Comparison of ENCODE assay signal across 8 mouse cellular contexts in the genomic region with DNA sequence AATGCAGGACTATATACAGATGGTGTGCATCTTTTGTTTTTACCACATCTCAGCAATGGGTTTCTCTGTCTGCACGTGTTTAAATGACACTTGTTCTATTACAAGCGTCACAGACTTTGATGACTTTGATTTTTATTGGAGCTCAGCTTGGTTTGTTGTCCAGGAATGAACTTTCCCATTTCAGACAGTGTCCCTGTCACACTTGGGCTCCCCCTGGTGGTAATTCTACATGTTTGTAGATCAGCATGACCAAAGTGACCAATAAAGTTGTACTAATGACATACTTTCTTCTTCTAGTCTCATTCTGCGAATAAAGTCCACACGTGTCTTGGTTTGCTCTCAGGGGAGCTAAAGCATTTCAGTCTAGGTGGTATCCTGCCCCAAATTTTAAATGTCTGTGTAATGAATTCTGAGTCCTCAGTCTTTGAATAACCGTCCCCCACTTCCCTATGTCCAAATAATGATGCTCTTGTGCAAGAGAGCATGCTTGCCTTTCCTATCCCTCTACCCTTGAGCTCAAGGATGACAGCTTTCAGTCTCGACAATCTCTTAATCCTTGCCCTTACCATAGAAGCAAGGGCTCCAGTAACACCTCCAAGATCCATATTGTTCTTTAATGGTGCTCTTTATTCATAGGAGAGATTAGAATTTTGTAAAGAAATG. TPM values are rescaled to one million over a fixed set of nuclear protein-coding genes. Genes with fewer than 3 reads are reported as not detected.
DNase-seq lines count a peak whose midpoint lies in the region; ATAC-seq and TF ChIP-seq lines count a peak whose summit lies in the region.

No protein-coding gene starts in this region.

- H3K27ac ChIP-seq in left cerebral cortex, adult 2 months = no peak overlapping the region

- ATAC-seq in CD4-positive, CD25-positive, alpha-beta regulatory T cell, adult 4 months = no peak
- peak; percentile 74; the same call in 1 of the 2 replicates for ATAC-seq in erythroblast, adult 5-6 weeks (replicated peaks; ENCODE audit: low FRiP score, poor library complexity, severe bottlenecking)

- DNase-seq in CD4-positive, CD25-positive, alpha-beta regulatory T cell, adult 2 months (ENCODE audit: low read depth, low spot score) = peak; percentile 59
- peak in 1 of 2 experiments; percentile 20 for DNase-seq in left cerebral cortex, adult 2 months (ENCODE audit: extremely low spot score in 1 of 2, low spot score in 2 of 2)
- DNase-seq in left cerebral cortex, postnatal 36 days (ENCODE audit: low spot score in 2 of 2) = no peak
- peak; percentile 69 for DNase-seq in adrenal gland, postnatal 10 days
- DNase-seq in left cerebral cortex, postnatal 4 days = peak; percentile 46
- DNase-seq in retina, postnatal 7 days (ENCODE audit: low read depth, low spot score) = peak; percentile 49

- H3K4me3 ChIP-seq in left cerebral cortex, adult 2 months = no peak overlapping the region

- intact Hi-C loops in left cerebral cortex, adult 2 months (cut with DNase I) = loop anchor here (10.0 kb wide), 1 partner anchor 136 kb away; a partner anchor contains a TSS
- intact Hi-C loops in left cerebral cortex, postnatal 36 days (cut with DNase I) = no loop called here
- intact Hi-C loops in left cerebral cortex, postnatal 4 days (cut with DNase I) = loop anchor here (10.0 kb wide), 1 partner anchor 136 kb away; a partner anchor contains a TSS

- peak; percentile 77 for TF ChIP-seq CTCF in left cerebral cortex, adult 2 months (IDR thresholded peaks at IDR 0.05)

RNA-seq across cellular contexts. Expression of a gene that starts 1.9 kb away (rescaled TPM):
- not detected for polyA plus RNA-seq in CD4-positive, CD25-positive, alpha-beta regulatory T cell, adult 4 months (2017; shearing (Covaris generic))
- total RNA-seq in left cerebral cortex, adult 2 months (2021) = not detected
- total RNA-seq in left cerebral cortex, postnatal 36 days (2021) = not detected
- not detected for total RNA-seq in adrenal gland, postnatal 10 days (2021)
- not detected in 2 replicates for total RNA-seq in erythroblast, adult 5-6 weeks (2015; ENCODE audit: low replicate concordance)
- not detected in 2 replicates for total RNA-seq in erythroblast, adult 5-6 weeks (2017; ENCODE audit: low replicate concordance)
- not detected for total RNA-seq in left cerebral cortex, postnatal 4 days (2021)

RNA-seq across cellular contexts. Expression of a gene that starts 9.5 kb away (rescaled TPM):
- polyA plus RNA-seq in CD4-positive, CD25-positive, alpha-beta regulatory T cell, adult 4 months (2017; shearing (Covaris generic)) = not detected
- total RNA-seq in left cerebral cortex, adult 2 months (2021) = not detected
- not detected for total RNA-seq in left cerebral cortex, postnatal 36 days (2021)
- not detected for total RNA-seq in adrenal gland, postnatal 10 days (2021)
- total RNA-seq in erythroblast, adult 5-6 weeks (2015; ENCODE audit: low replicate concordance) = not detected in 2 replicates
- total RNA-seq in erythroblast, adult 5-6 weeks (2017; ENCODE audit: low replicate concordance) = not detected in 2 replicates
- total RNA-seq in left cerebral cortex, postnatal 4 days (2021) = not detected

RNA-seq across cellular contexts. Expression of a gene that starts 19.2 kb away (rescaled TPM):
- not detected for polyA plus RNA-seq in CD4-positive, CD25-positive, alpha-beta regulatory T cell, adult 4 months (2017; shearing (Covaris generic))
- not detected for total RNA-seq in left cerebral cortex, adult 2 months (2021)
- not detected for total RNA-seq in left cerebral cortex, postnatal 36 days (2021)
- not detected for total RNA-seq in adrenal gland, postnatal 10 days (2021)
- total RNA-seq in erythroblast, adult 5-6 weeks (2015; ENCODE audit: low replicate concordance) = not detected in 2 replicates
- not detected in 2 replicates for total RNA-seq in erythroblast, adult 5-6 weeks (2017; ENCODE audit: low replicate concordance)
- not detected for total RNA-seq in left cerebral cortex, postnatal 4 days (2021)

RNA-seq across cellular contexts. Expression of a gene that starts 34.9 kb away (rescaled TPM):
- polyA plus RNA-seq in CD4-positive, CD25-positive, alpha-beta regulatory T cell, adult 4 months (2017; shearing (Covaris generic)) = not detected
- not detected for total RNA-seq in left cerebral cortex, adult 2 months (2021)
- total RNA-seq in left cerebral cortex, postnatal 36 days (2021) = not detected
- not detected for total RNA-seq in adrenal gland, postnatal 10 days (2021)
- not detected in 2 replicates for total RNA-seq in erythroblast, adult 5-6 weeks (2015; ENCODE audit: low replicate concordance)
- not detected in 2 replicates for total RNA-seq in erythroblast, adult 5-6 weeks (2017; ENCODE audit: low replicate concordance)
- total RNA-seq in left cerebral cortex, postnatal 4 days (2021) = not detected

RNA-seq across cellular contexts. Expression of a gene that starts 37.9 kb away (rescaled TPM):
- polyA plus RNA-seq in CD4-positive, CD25-positive, alpha-beta regulatory T cell, adult 4 months (2017; shearing (Covaris generic)) = 10 to 100 TPM; 21.2 to 25.6 TPM
- 100 to 1,000 TPM; 136 to 144 TPM for total RNA-seq in left cerebral cortex, adult 2 months (2021)
- 100 to 1,000 TPM; 136 to 139 TPM for total RNA-seq in left cerebral cortex, postnatal 36 days (2021)
- total RNA-seq in adrenal gland, postnatal 10 days (2021) = 10 to 100 TPM; 92.2 to 97.9 TPM
- total RNA-seq in erythroblast, adult 5-6 weeks (2015; ENCODE audit: low replicate concordance) = 25.1 and 25.4 TPM in 2 replicates
- total RNA-seq in erythroblast, adult 5-6 weeks (2017; ENCODE audit: low replicate concordance) = 23.7 and 25.3 TPM in 2 replicates
- total RNA-seq in left cerebral cortex, postnatal 4 days (2021) = 100 to 1,000 TPM; 258 to 263 TPM

Comparison
In these comparisons a context has a peak if more than half of its experiments do, and no peak if none do; other contexts are left out.
1. DNase-seq: peak in CD4-positive, CD25-positive, alpha-beta regulatory T cell, adult 2 months (single experiment), adrenal gland, postnatal 10 days (single experiment), left cerebral cortex, postnatal 4 days (single experiment) and retina, postnatal 7 days (single experiment); none in left cerebral cortex, postnatal 36 days (0 of 2).